Mouse (Mus musculus) liver, adult 2 months (tissue): Measurements from ENCODE around the gene Elf2. TPM values are rescaled to one million over a fixed set of nuclear protein-coding genes. Genes with fewer than 3 reads are reported as not detected.
"Not testable (repeated sequence)": the region's sequence is repeated elsewhere in the genome, so short reads cannot be mapped to it uniquely, and the experiment has no call there.

Experiments
- DNase-seq: peaks from one replicate; pipeline ENCODE4 v3.0.0-alpha.2; 2011; ENCODE audit warnings: low read depth, low spot score; ENCODE audit errors: extremely low read depth
- H3K27ac ChIP-seq: fragments of 200-500 bp; replicated peaks from 2 replicates; pipeline ENCODE4 v1.5.1; 2012; ENCODE audit warnings: low read depth, mild to moderate bottlenecking, control low read depth, inconsistent platforms, low read length; ENCODE audit not compliant: insufficient read depth
- H3K27me3 ChIP-seq: fragments of 200-500 bp; 2 replicates; pipeline ENCODE4 v1.6.1; 2012; ENCODE audit warnings: mild to moderate bottlenecking, moderate library complexity, low read length, inconsistent platforms; ENCODE audit not compliant: control insufficient read depth, insufficient read depth
- H3K36me3 ChIP-seq: fragments of 200-500 bp; 2 replicates; pipeline ENCODE4 v1.6.1; 2012; ENCODE audit warnings: low read length, inconsistent platforms; ENCODE audit not compliant: control insufficient read depth, insufficient read depth
- H3K4me1 ChIP-seq: fragments of 200-500 bp; 2 replicates; pipeline ENCODE4 v1.6.1; 2011; ENCODE audit warnings: low read length; ENCODE audit not compliant: control insufficient read depth, insufficient read depth
- H3K4me3 ChIP-seq: fragments of 200-500 bp; 2 replicates; pipeline ENCODE4 v1.5.1; 2011; ENCODE audit warnings: low read depth, mild to moderate bottlenecking, control low read depth, low read length, moderate library complexity; ENCODE audit not compliant: insufficient read depth
- H3K79me2 ChIP-seq: fragments of 200-500 bp; 2 replicates; pipeline ENCODE4 v1.6.1; 2012; ENCODE audit warnings: inconsistent platforms, mild to moderate bottlenecking, low read length, moderate library complexity; ENCODE audit not compliant: control insufficient read depth, insufficient read depth
- H3K9ac ChIP-seq: fragments of 200-500 bp; 2 replicates; pipeline ENCODE4 v1.6.1; 2012; ENCODE audit warnings: low read depth, mild to moderate bottlenecking, control low read depth, inconsistent platforms, low read length
- CTCF ChIP-seq: fragments of 200-500 bp; IDR thresholded peaks from 2 replicates; pipeline ENCODE4 v1.5.1; 2011; ENCODE audit warnings: low read depth, low read length, control low read depth
- POLR2A ChIP-seq: fragments of 200-500 bp; IDR thresholded peaks from 2 replicates; pipeline ENCODE4 v1.6.1; 2011; ENCODE audit warnings: low read length, control low read depth; ENCODE audit not compliant: insufficient read depth; ENCODE audit errors: extremely low read depth
- WGBS: fragments of 180-500 bp; shearing (Covaris S2); methylation state at CpG from one replicate; pipeline ENCODE4 v1.1.7; 2018; 5-methylcytosine and 5-hydroxymethylcytosine counted together
- polyA plus RNA-seq: library from polyadenylated mRNA; depleted of rRNA; stranded (reverse); fragments of >200 nt; gene quantifications from 2 replicates; pipeline ENCODE4 v1.2.3, GENCODE M21; 2012
- total RNA-seq: library from RNA; depleted of rRNA; stranded (reverse); fragments of >200 nt; gene quantifications from 2 replicates; pipeline ENCODE4 v1.2.3, GENCODE M21; 2014

Elf2 gene
- total and polyA plus RNA-seq, 2 experiments, result 14.0 to 23.8 TPM

GRCm38 (mm10) chr3:51223556-51223955 lies 116.9 kb downstream of the Elf2 start:
- Histone ChIP-seq H3K9ac (no peak overlapping the region), H3K4me1 (peaks cover 9% of the 10 kb centered on the region; the same call in 1 of the 2 replicates), H3K36me3 (no peaks in the 10 kb centered on the region), H3K79me2 (peaks cover 18% of the 10 kb centered on the region; the same call in 1 of the 2 replicates), H3K27ac (peak overlapping the region; percentile 94), H3K27me3 (no peaks in the 10 kb centered on the region), H3K4me3 (no peak overlapping the region)
- TF ChIP-seq POLR2A (no peak), CTCF (no peak)
- DNase-seq, result no peak
- WGBS, result 57% methylated on average over 5 of the region's 5 CpGs

GRCm38 (mm10) chr3:51222834-51223460 lies 117.5 kb downstream of the Elf2 start:
- peaks cover 7% of the 10 kb centered on the region; the same call in 1 of the 2 replicates for H3K4me1 ChIP-seq
- no peak overlapping the region for H3K27ac ChIP-seq
- 83% methylated on average over 10 of the region's 10 CpGs for WGBS
- no peak for TF ChIP-seq POLR2A
- no peak for TF ChIP-seq CTCF
- peaks cover 18% of the 10 kb centered on the region; the same call in 1 of the 2 replicates for H3K79me2 ChIP-seq
- no peaks in the 10 kb centered on the region for H3K36me3 ChIP-seq
- no peak for DNase-seq
- H3K4me3 ChIP-seq, result no peak overlapping the region
- H3K9ac ChIP-seq, result no peak overlapping the region
- no peaks in the 10 kb centered on the region for H3K27me3 ChIP-seq

- Histone ChIP-seq H3K27ac (no peak overlapping the region), H3K79me2 (peaks cover 17% of the 10 kb centered on the region; the same call in 1 of the 2 replicates), H3K4me1 (peaks cover 4% of the 10 kb centered on the region; the same call in 1 of the 2 replicates), H3K27me3 (no peaks in the 10 kb centered on the region), H3K9ac (no peak overlapping the region), H3K36me3 (no peaks in the 10 kb centered on the region), H3K4me3 (no peak overlapping the region)
- TF ChIP-seq POLR2A, result no peak
- 89% methylated on average over 6 of the region's 6 CpGs for WGBS
- DNase-seq, result no peak
Observed at GRCm38 (mm10) chr3:51222302-51222701, 118.2 kb downstream of the Elf2 start.

GRCm38 (mm10) chr3:51221847-51222246 lies 118.6 kb downstream of the Elf2 start:
- Histone ChIP-seq H3K27me3 (no peaks in the 10 kb centered on the region), H3K36me3 (no peaks in the 10 kb centered on the region), H3K27ac (no peak overlapping the region), H3K4me1 (peaks cover 2% of the 10 kb centered on the region; the same call in 1 of the 2 replicates), H3K4me3 (no peak overlapping the region), H3K79me2 (peaks cover 12% of the 10 kb centered on the region; the same call in 1 of the 2 replicates), H3K9ac (no peak overlapping the region)
- WGBS, result 80% methylated on average over 8 of the region's 8 CpGs
- DNase-seq, result no peak
- TF ChIP-seq POLR2A (no peak), CTCF (no peak)

DNA sequence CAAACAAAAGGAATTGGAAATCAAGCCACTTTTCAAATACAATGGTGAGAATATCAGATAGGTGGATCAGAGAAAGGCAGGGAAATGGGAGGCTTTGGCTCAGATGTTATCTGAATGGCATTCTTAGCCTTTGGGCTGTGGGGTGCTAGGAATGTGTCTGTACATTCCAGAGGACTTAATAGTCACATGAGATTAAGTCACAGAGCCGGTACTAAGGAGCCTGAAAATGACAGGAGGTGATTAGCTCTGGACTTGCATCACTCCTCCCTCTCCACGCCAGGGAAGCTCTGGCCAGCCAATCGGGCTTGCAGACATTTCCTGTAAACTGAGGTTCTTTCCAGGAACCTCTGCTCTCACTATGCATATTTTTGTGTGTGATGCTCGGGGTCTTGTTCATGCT lies 119.6 kb downstream of the Elf2 start:
- 50% methylated on average over 4 of the region's 4 CpGs for WGBS
- no peak for TF ChIP-seq CTCF
- no peak for TF ChIP-seq POLR2A
- Histone ChIP-seq H3K4me1 (no peaks in the 10 kb centered on the region), H3K36me3 (no peaks in the 10 kb centered on the region), H3K4me3 (no peak overlapping the region), H3K9ac (no peak overlapping the region), H3K79me2 (peaks cover 6% of the 10 kb centered on the region; the same call in 1 of the 2 replicates), H3K27ac (no peak overlapping the region), H3K27me3 (no peaks in the 10 kb centered on the region)
- no peak for DNase-seq

DNA sequence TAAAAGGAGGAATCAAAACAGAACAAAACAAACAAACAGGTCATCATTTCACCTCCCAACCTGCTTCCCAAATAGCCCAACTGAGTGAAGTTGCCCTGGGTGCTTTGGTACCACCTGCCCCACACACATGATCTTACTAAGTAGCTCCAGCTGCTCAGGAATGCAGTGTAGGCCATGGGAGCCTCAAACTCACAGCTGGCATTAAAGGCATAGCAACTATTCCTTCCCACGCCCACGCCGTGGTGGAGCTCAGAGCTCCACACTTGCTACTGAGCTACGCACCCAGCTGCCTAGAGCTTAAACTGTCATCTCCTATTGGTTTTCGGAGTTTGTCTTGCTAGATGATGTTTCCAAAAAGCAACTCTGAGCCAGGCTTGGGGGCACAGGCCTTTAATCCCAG lies 121.2 kb downstream of the Elf2 start:
- Histone ChIP-seq H3K27ac (no peak overlapping the region), H3K36me3 (no peaks in the 10 kb centered on the region), H3K4me1 (no peaks in the 10 kb centered on the region), H3K27me3 (no peaks in the 10 kb centered on the region), H3K4me3 (no peak overlapping the region), H3K9ac (no peak overlapping the region), H3K79me2 (no peaks in the 10 kb centered on the region)
- 96% methylated on average over 5 of the region's 5 CpGs for WGBS
- TF ChIP-seq POLR2A (no peak), CTCF (no peak)
- DNase-seq, result no peak

DNA sequence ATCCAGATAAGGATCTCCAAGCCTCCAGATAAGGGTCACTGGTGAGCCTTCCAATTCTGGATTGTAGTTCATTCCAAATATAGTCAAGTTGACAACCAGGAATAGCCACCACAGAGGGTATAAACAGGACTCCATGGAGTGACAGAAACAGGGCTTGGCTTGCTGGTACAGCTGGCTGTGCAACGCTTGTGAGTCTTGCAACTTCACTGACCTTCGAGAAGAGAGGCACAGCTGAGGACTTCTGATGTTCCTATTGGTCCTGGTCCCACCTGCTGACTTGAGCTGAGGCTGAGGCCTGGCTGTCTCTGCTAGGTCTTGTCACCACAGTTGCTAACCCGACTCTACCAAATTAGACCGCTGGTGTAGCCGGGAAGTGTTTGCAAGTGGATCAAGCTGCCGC lies 122.1 kb downstream of the Elf2 start:
- DNase-seq, H3K36me3 ChIP-seq, H3K4me1 ChIP-seq, H3K27ac ChIP-seq, H3K4me3 ChIP-seq, H3K9ac ChIP-seq, H3K79me2 ChIP-seq, H3K27me3 ChIP-seq: not testable (repeated sequence)
- WGBS, result 91% methylated on average over 6 of the region's 6 CpGs

GRCm38 (mm10) chr3:51216351-51216750 lies 124.1 kb downstream of the Elf2 start:
- WGBS, result 85% methylated on average over 7 of the region's 10 CpGs
- not testable (repeated sequence) for H3K79me2 ChIP-seq, H3K4me3 ChIP-seq, H3K27me3 ChIP-seq, H3K27ac ChIP-seq, H3K36me3 ChIP-seq, H3K4me1 ChIP-seq, DNase-seq, H3K9ac ChIP-seq
